Mouse (Mus musculus) liver, adult 2 months (tissue): ENCODE results near the gene Emc3. TPM values are rescaled to one million over a fixed set of nuclear protein-coding genes. Genes with fewer than 3 reads are reported as not detected.
A peak's percentile ranks its signal among the peaks of the same experiment; 100 is the strongest.

ENCODE experiments used
- DNase-seq: peaks from one replicate; pipeline ENCODE4 v3.0.0-alpha.2; 2011; ENCODE audit warnings: low read depth, low spot score; ENCODE audit errors: extremely low read depth
- H3K27ac ChIP-seq: fragments of 200-500 bp; replicated peaks from 2 replicates; pipeline ENCODE4 v1.5.1; 2012; ENCODE audit warnings: low read depth, mild to moderate bottlenecking, control low read depth, inconsistent platforms, low read length; ENCODE audit not compliant: insufficient read depth
- H3K27me3 ChIP-seq: fragments of 200-500 bp; 2 replicates; pipeline ENCODE4 v1.6.1; 2012; ENCODE audit warnings: mild to moderate bottlenecking, moderate library complexity, low read length, inconsistent platforms; ENCODE audit not compliant: control insufficient read depth, insufficient read depth
- H3K36me3 ChIP-seq: fragments of 200-500 bp; 2 replicates; pipeline ENCODE4 v1.6.1; 2012; ENCODE audit warnings: low read length, inconsistent platforms; ENCODE audit not compliant: control insufficient read depth, insufficient read depth
- H3K4me1 ChIP-seq: fragments of 200-500 bp; 2 replicates; pipeline ENCODE4 v1.6.1; 2011; ENCODE audit warnings: low read length; ENCODE audit not compliant: control insufficient read depth, insufficient read depth
- H3K4me3 ChIP-seq: fragments of 200-500 bp; 2 replicates; pipeline ENCODE4 v1.5.1; 2011; ENCODE audit warnings: low read depth, mild to moderate bottlenecking, control low read depth, low read length, moderate library complexity; ENCODE audit not compliant: insufficient read depth
- H3K79me2 ChIP-seq: fragments of 200-500 bp; 2 replicates; pipeline ENCODE4 v1.6.1; 2012; ENCODE audit warnings: inconsistent platforms, mild to moderate bottlenecking, low read length, moderate library complexity; ENCODE audit not compliant: control insufficient read depth, insufficient read depth
- H3K9ac ChIP-seq: fragments of 200-500 bp; 2 replicates; pipeline ENCODE4 v1.6.1; 2012; ENCODE audit warnings: low read depth, mild to moderate bottlenecking, control low read depth, inconsistent platforms, low read length
- CTCF ChIP-seq: fragments of 200-500 bp; IDR thresholded peaks from 2 replicates; pipeline ENCODE4 v1.5.1; 2011; ENCODE audit warnings: low read depth, low read length, control low read depth
- POLR2A ChIP-seq: fragments of 200-500 bp; IDR thresholded peaks from 2 replicates; pipeline ENCODE4 v1.6.1; 2011; ENCODE audit warnings: low read length, control low read depth; ENCODE audit not compliant: insufficient read depth; ENCODE audit errors: extremely low read depth
- WGBS: fragments of 180-500 bp; shearing (Covaris S2); methylation state at CpG from one replicate; pipeline ENCODE4 v1.1.7; 2018; 5-methylcytosine and 5-hydroxymethylcytosine counted together
- polyA plus RNA-seq: library from polyadenylated mRNA; depleted of rRNA; stranded (reverse); fragments of >200 nt; gene quantifications from 2 replicates; pipeline ENCODE4 v1.2.3, GENCODE M21; 2012
- total RNA-seq: library from RNA; depleted of rRNA; stranded (reverse); fragments of >200 nt; gene quantifications from 2 replicates; pipeline ENCODE4 v1.2.3, GENCODE M21; 2014

The Emc3 gene
- total and polyA plus RNA-seq, 2 experiments = 31.9 to 53.5 TPM

GRCm38 (mm10) chr6:113541610-113542009 lies 10.2 kb upstream of the Emc3 start:
- Histone ChIP-seq H3K36me3 (no peaks in the 10 kb centered on the region), H3K27ac (no peak overlapping the region), H3K4me3 (no peak overlapping the region), H3K27me3 (no peaks in the 10 kb centered on the region), H3K4me1 (no peaks in the 10 kb centered on the region), H3K9ac (no peak overlapping the region), H3K79me2 (no peaks in the 10 kb centered on the region)
- 89% methylated on average over 6 of the region's 6 CpGs for WGBS
- no peak for DNase-seq
- TF ChIP-seq CTCF (no peak), POLR2A (no peak)

GRCm38 (mm10) chr6:113534886-113535285 lies 3.4 kb upstream of the Emc3 start:
- Histone ChIP-seq H3K27ac (no peak overlapping the region), H3K79me2 (peaks cover 8% of the 10 kb centered on the region; the same call in 1 of the 2 replicates), H3K4me3 (no peak overlapping the region), H3K36me3 (no peaks in the 10 kb centered on the region), H3K4me1 (peaks cover 4% of the 10 kb centered on the region), H3K27me3 (no peaks in the 10 kb centered on the region), H3K9ac (no peak overlapping the region)
- DNase-seq = no peak
- WGBS = 86% methylated on average over 7 of the region's 7 CpGs
- no peak for TF ChIP-seq POLR2A
- TF ChIP-seq CTCF = no peak

- Histone ChIP-seq H3K27me3 (no peaks in the 10 kb centered on the region), H3K79me2 (peaks cover 14% of the 10 kb centered on the region; the same call in 1 of the 2 replicates), H3K27ac (no peak overlapping the region), H3K4me3 (peak overlapping the region; percentile 93), H3K9ac (no peak overlapping the region), H3K4me1 (peaks cover 7% of the 10 kb centered on the region), H3K36me3 (no peaks in the 10 kb centered on the region; the same call in 1 of the 2 replicates)
- TF ChIP-seq CTCF (no peak), POLR2A (no peak)
- no peak for DNase-seq
- 8% methylated on average over 7 of the region's 7 CpGs for WGBS
These were observed 470 bp upstream of the Emc3 start for GRCm38 (mm10) chr6:113531840-113532404.

- H3K4me3 ChIP-seq = no peak overlapping the region
- H3K36me3 ChIP-seq = peaks cover 35% of the 10 kb centered on the region
- H3K4me1 ChIP-seq = no peaks in the 10 kb centered on the region
- 84% methylated on average over 8 of the region's 8 CpGs for WGBS
- no peaks in the 10 kb centered on the region; the same call in 1 of the 2 replicates for H3K79me2 ChIP-seq
- no peak overlapping the region for H3K27ac ChIP-seq
- no peak overlapping the region for H3K9ac ChIP-seq
- no peak for TF ChIP-seq CTCF
- TF ChIP-seq POLR2A = no peak
- no peaks in the 10 kb centered on the region for H3K27me3 ChIP-seq
- no peak for DNase-seq
These were observed 8.0 kb downstream of the Emc3 start for GRCm38 (mm10) chr6:113523420-113523819.

GRCm38 (mm10) chr6:113522310-113522709 lies 9.1 kb downstream of the Emc3 start:
- Histone ChIP-seq H3K4me3 (no peak overlapping the region), H3K27me3 (no peaks in the 10 kb centered on the region), H3K9ac (no peak overlapping the region), H3K27ac (no peak overlapping the region), H3K36me3 (peaks cover 40% of the 10 kb centered on the region), H3K79me2 (no peaks in the 10 kb centered on the region; the same call in 1 of the 2 replicates), H3K4me1 (no peaks in the 10 kb centered on the region)
- TF ChIP-seq CTCF (no peak), POLR2A (no peak)
- DNase-seq = no peak
- WGBS = 83% methylated on average over 1 of the region's 1 CpGs

GRCm38 (mm10) chr6:113517434-113518080 lies 13.9 kb downstream of the Emc3 start:
- DNase-seq = no peak
- H3K27ac ChIP-seq = no peak overlapping the region

More at GRCm38 (mm10) chr6:113517434-113518080, 13.9 kb downstream of the Emc3 start:
- Histone ChIP-seq H3K36me3 (peaks cover 66% of the 10 kb centered on the region), H3K4me1 (no peaks in the 10 kb centered on the region), H3K9ac (no peak overlapping the region), H3K79me2 (no peaks in the 10 kb centered on the region), H3K27me3 (no peaks in the 10 kb centered on the region), H3K4me3 (no peak overlapping the region)
- TF ChIP-seq CTCF (no peak), POLR2A (no peak)
- WGBS = 86% methylated on average over 8 of the region's 8 CpGs
